ENCODE assay signal across 8 mouse cellular contexts in genomic region chr2:10372776-10373507, GRCm38 (mm10). TPM values are rescaled to one million over a fixed set of nuclear protein-coding genes. Genes with fewer than 3 reads are reported as not detected.
A peak's percentile ranks its signal among the peaks of the same experiment; 100 is the strongest.
DNase-seq lines count a peak whose midpoint lies in the region; ATAC-seq and TF ChIP-seq lines count a peak whose summit lies in the region.

No protein-coding gene starts in this region.

- H3K4me1 ChIP-seq in heart, embryonic 10.5 days, result peaks cover 20% of the 10 kb centered on the region
- H3K4me1 ChIP-seq in E14TG2a.4 (replicated peaks; ENCODE audit: low read depth, low read length), result peaks cover 59% of the 10 kb centered on the region
- H3K4me1 ChIP-seq in brown adipose tissue, adult 24 weeks (ENCODE audit: control insufficient read depth, insufficient read depth, insufficient read length, low read length), result peaks cover 14% of the 10 kb centered on the region
- peaks cover 10% of the 10 kb centered on the region for H3K4me1 ChIP-seq in heart, postnatal 0 days (ENCODE audit: control insufficient read depth, insufficient read depth)
- H3K4me1 ChIP-seq in neural tube, embryonic 11.5 days (ENCODE audit: control insufficient read depth, insufficient read depth, low read length), result 0 out of 2 replicates have a peak, but pooled peaks cover 6% of the 10 kb centered on the region

- H3K27me3 ChIP-seq in heart, embryonic 10.5 days (ENCODE audit: insufficient read depth, poor library complexity, severe bottlenecking), result peaks cover 70% of the 10 kb centered on the region
- H3K27me3 ChIP-seq in E14TG2a.4 (ENCODE audit: insufficient read depth, low read length), result peaks cover 86% of the 10 kb centered on the region
- peaks cover 77% of the 10 kb centered on the region for H3K27me3 ChIP-seq in heart, postnatal 0 days (ENCODE audit: control insufficient read depth, insufficient read depth, low read length)
- peaks cover 60% of the 10 kb centered on the region for H3K27me3 ChIP-seq in neural tube, embryonic 11.5 days (ENCODE audit: control insufficient read depth, insufficient read depth, low read length)

- peak overlapping the region; percentile 99 for H3K4me2 ChIP-seq in heart, postnatal 0 days (ENCODE audit: low read depth, low read length)
- H3K4me2 ChIP-seq in neural tube, embryonic 11.5 days (ENCODE audit: low read depth), result peak overlapping the region; percentile 94

- H3K27ac ChIP-seq in heart, embryonic 10.5 days, result peak overlapping the region; percentile 67; the same call in 1 of the 2 replicates
- no peak overlapping the region for H3K27ac ChIP-seq in brown adipose tissue, adult 24 weeks (replicated peaks; ENCODE audit: low read depth, low read length)
- no peak overlapping the region for H3K27ac ChIP-seq in heart, postnatal 0 days (ENCODE audit: low read depth)
- no peak overlapping the region for H3K27ac ChIP-seq in neural tube, embryonic 11.5 days (ENCODE audit: low read depth, low read length)

- H3K9ac ChIP-seq in heart, postnatal 0 days (replicated peaks; ENCODE audit: low read depth, low read length), result 0 out of 2 replicates have a peak overlapping the region, but pooled peaks have one; percentile 22
- H3K9ac ChIP-seq in neural tube, embryonic 11.5 days (ENCODE audit: low read length), result peak overlapping the region; percentile 42

- 0% methylated on average over 35 of the region's 35 CpGs for WGBS in heart, embryonic 10.5 days
- under 1% methylated on average over 35 of the region's 35 CpGs for WGBS in heart, postnatal 0 days
- under 1% methylated on average over 33 of the region's 35 CpGs for WGBS in neural tube, embryonic 11.5 days

- H3K4me3 ChIP-seq in heart, embryonic 10.5 days, result peak overlapping the region; percentile 73
- peak overlapping the region; percentile 85 for H3K4me3 ChIP-seq in E14TG2a.4 (replicated peaks; ENCODE audit: low read length)
- peak overlapping the region; percentile 56 for H3K4me3 ChIP-seq in brown adipose tissue, adult 24 weeks (ENCODE audit: insufficient read depth, low read depth, low read length)
- peak overlapping the region; percentile 68 for H3K4me3 ChIP-seq in heart, postnatal 0 days (ENCODE audit: low read depth, low read length)
- peak overlapping the region; percentile 56 for H3K4me3 ChIP-seq in neural tube, embryonic 11.5 days (ENCODE audit: low read depth, low read length)

- no peak for TF ChIP-seq CTCF in E14TG2a.4 (conservative IDR thresholded peaks at IDR 0.05; ENCODE audit: low read length)
- no peak for TF ChIP-seq CTCF in heart, postnatal 0 days (IDR thresholded peaks at IDR 0.05; ENCODE audit: low read depth)

- no peaks in the 10 kb centered on the region for H3K36me3 ChIP-seq in heart, embryonic 10.5 days
- H3K36me3 ChIP-seq in E14TG2a.4 (ENCODE audit: insufficient read depth, low read length), result no peaks in the 10 kb centered on the region
- no peaks in the 10 kb centered on the region for H3K36me3 ChIP-seq in heart, postnatal 0 days (replicated peaks; ENCODE audit: control insufficient read depth, insufficient read depth, low read length)
- H3K36me3 ChIP-seq in neural tube, embryonic 11.5 days (ENCODE audit: control insufficient read depth, insufficient read depth, low read length), result no peaks in the 10 kb centered on the region

- H3K9me3 ChIP-seq in heart, embryonic 10.5 days, result no peaks in the 10 kb centered on the region
- no peaks in the 10 kb centered on the region for H3K9me3 ChIP-seq in E14TG2a.4 (ENCODE audit: low read length)
- H3K9me3 ChIP-seq in heart, postnatal 0 days (replicated peaks; ENCODE audit: control insufficient read depth, low read length), result no peaks in the 10 kb centered on the region
- no peaks in the 10 kb centered on the region for H3K9me3 ChIP-seq in neural tube, embryonic 11.5 days (ENCODE audit: control insufficient read depth, low read length)

- no peak for TF ChIP-seq EP300 in heart, postnatal 0 days (IDR thresholded peaks at IDR 0.05; ENCODE audit: low read depth)

- no peak for ATAC-seq in heart, postnatal 0 days (ENCODE audit: insufficient read depth, low read depth)
- ATAC-seq in neural tube, embryonic 11.5 days (ENCODE audit: insufficient read depth, low FRiP score, low TSS enrichment), result no peak

- DNase-seq in heart, embryonic 10.5 days (ENCODE audit: low spot score), result no peak
- no peak for DNase-seq in heart, adult 9 months (ENCODE audit: low spot score in 2 of 2)
- DNase-seq in heart, postnatal 0 days (ENCODE audit: low spot score), result no peak
- peak; percentile 21 for DNase-seq in liver
- peak; percentile 64 for DNase-seq in neural tube, embryonic 11.5 days (ENCODE audit: low spot score)
- DNase-seq in natural killer cell, adult 2 months (ENCODE audit: low spot score in 2 of 2), result no peak

RNA-seq across cellular contexts. Expression of gene Sfmbt2, which starts 2.6 kb away (rescaled TPM):
- 2.1 and 2.2 TPM in 2 replicates for polyA plus RNA-seq in heart, embryonic 10.5 days (2016; fragmentation: Nextera tagmentation; extraction: Ambion mirVana)
- polyA plus RNA-seq in brown adipose tissue, adult 24 weeks (2012; ENCODE audit: insufficient read depth, insufficient read length, missing spikeins), result not detected in 2 replicates
- 0.54 and 1.9 TPM in 2 replicates for total RNA-seq in heart, postnatal 0 days (2014; rRNA removed; ENCODE audit: low replicate concordance)
- 0.51 and 0.66 TPM in 2 replicates for polyA plus RNA-seq in heart, postnatal 0 days (2015; fragmentation: Nextera tagmentation; extraction: Ambion mirVana)
- 2.0 and 2.7 TPM in 2 replicates for polyA plus RNA-seq in neural tube, embryonic 11.5 days (2014; fragmentation: Nextera tagmentation; extraction: Ambion mirVana)

Comparison
In these comparisons a context has a peak if more than half of its experiments do, and no peak if none do; other contexts are left out.
1. DNase-seq: peak in liver (single experiment) and neural tube, embryonic 11.5 days (single experiment); none in heart, embryonic 10.5 days (single experiment), heart, adult 9 months (0 of 2), heart, postnatal 0 days (single experiment) and natural killer cell, adult 2 months (0 of 2).
2. Peak in every context shown above with its lines, with median percentiles within 50 percentile points of each other: H3K4me3 ChIP-seq.